Mouse (Mus musculus): ENCODE measurements around the gene Cacna1h.

DNA sequence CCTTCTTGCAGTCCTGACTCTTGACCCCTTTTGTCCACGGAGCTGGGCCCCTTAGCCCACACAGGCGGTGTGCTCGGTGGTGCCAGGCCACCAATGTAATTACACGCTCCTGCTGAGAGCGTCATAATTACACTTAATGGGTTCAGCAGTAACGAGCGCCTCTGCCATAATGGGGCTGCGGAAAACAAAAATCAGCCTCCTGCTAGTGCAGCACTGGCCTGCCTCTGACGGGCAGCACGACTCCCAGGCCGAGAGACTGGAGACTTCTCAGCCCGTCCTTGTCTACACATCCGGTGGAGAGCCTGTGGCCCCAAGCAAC is 35.1 kb downstream of the Cacna1h start:
- TF ChIP-seq CTCF (IDR thresholded peaks at IDR 0.05; ENCODE audit: control insufficient read depth, insufficient read depth, low read length), result no peak
- TF ChIP-seq POLR2A (IDR thresholded peaks at IDR 0.05; ENCODE audit: borderline replicate concordance, control insufficient read depth, low read depth, low read length), result no peak

All from bone marrow, adult 2 months (tissue).